Mouse (Mus musculus) c-Kit-negative CD71-positive TER-119-positive erythroid progenitor cells, embryonic 14.5 days (primary cell): Measurements from ENCODE around the gene Tmem200a.

Source experiments
- DNase-seq: peaks from one replicate; pipeline ENCODE4 v3.0.0-alpha.2; 2013; ENCODE audit warnings: low read depth, low spot score

The Tmem200a gene

GRCm38 (mm10) chr10:26078521-26079142, at the start of gene Tmem200a:
Gene Tmem200a, minus strand, starts transcription at chr10:26079052.
- no peak for DNase-seq

- no peak for DNase-seq
These were observed 41.0 kb upstream of the Tmem200a start for GRCm38 (mm10) chr10:26119822-26120183.

- DNase-seq, result no peak
These were observed 40.4 kb upstream of the Tmem200a start for GRCm38 (mm10) chr10:26119067-26119821.

GRCm38 (mm10) chr10:26114409-26114808, 35.6 kb upstream of the Tmem200a start:
- DNase-seq, result no peak

- DNase-seq, result no peak
These were observed 24.6 kb upstream of the Tmem200a start for GRCm38 (mm10) chr10:26103330-26103982.

GRCm38 (mm10) chr10:26082081-26082480, 3.2 kb upstream of the Tmem200a start:
- DNase-seq, result no peak

- DNase-seq, result no peak
These were observed 826 bp upstream of the Tmem200a start for GRCm38 (mm10) chr10:26079678-26080077.

- DNase-seq, result no peak
These were observed 976 bp downstream of the Tmem200a start, which contains the start of gene Gm9767 for GRCm38 (mm10) chr10:26077671-26078481. Gene Gm9767, plus strand, starts transcription at chr10:26078255.

- DNase-seq, result no peak
These were observed 1.9 kb downstream of the Tmem200a start for GRCm38 (mm10) chr10:26076949-26077348.

GRCm38 (mm10) chr10:26071986-26072385, 6.9 kb downstream of the Tmem200a start:
- no peak for DNase-seq

GRCm38 (mm10) chr10:26063071-26063470, 15.8 kb downstream of the Tmem200a start:
- DNase-seq, result no peak

GRCm38 (mm10) chr10:26059662-26060307, 19.1 kb downstream of the Tmem200a start:
- no peak for DNase-seq

- no peak for DNase-seq
These were observed 27.7 kb downstream of the Tmem200a start for GRCm38 (mm10) chr10:26051177-26051576.

- no peak for DNase-seq
These were observed 43.9 kb downstream of the Tmem200a start for GRCm38 (mm10) chr10:26034931-26035330.

- DNase-seq, result no peak
These were observed 60.1 kb downstream of the Tmem200a start for GRCm38 (mm10) chr10:26018740-26019139.

- DNase-seq, result no peak
These were observed 64.6 kb downstream of the Tmem200a start for GRCm38 (mm10) chr10:26014298-26014697.

- no peak for DNase-seq
These were observed 69.9 kb downstream of the Tmem200a start for GRCm38 (mm10) chr10:26008948-26009347.

- DNase-seq, result no peak
These were observed 73.4 kb downstream of the Tmem200a start for GRCm38 (mm10) chr10:26005471-26005870.

GRCm38 (mm10) chr10:26000893-26001292, 78.0 kb downstream of the Tmem200a start:
- DNase-seq, result no peak

- no peak for DNase-seq
These were observed 79.4 kb downstream of the Tmem200a start for GRCm38 (mm10) chr10:25999291-25999930.

GRCm38 (mm10) chr10:25984056-25984455, 94.8 kb downstream of the Tmem200a start:
- no peak for DNase-seq
